Mouse (Mus musculus): ENCODE measurements around the gene Tctn1.

DNA sequence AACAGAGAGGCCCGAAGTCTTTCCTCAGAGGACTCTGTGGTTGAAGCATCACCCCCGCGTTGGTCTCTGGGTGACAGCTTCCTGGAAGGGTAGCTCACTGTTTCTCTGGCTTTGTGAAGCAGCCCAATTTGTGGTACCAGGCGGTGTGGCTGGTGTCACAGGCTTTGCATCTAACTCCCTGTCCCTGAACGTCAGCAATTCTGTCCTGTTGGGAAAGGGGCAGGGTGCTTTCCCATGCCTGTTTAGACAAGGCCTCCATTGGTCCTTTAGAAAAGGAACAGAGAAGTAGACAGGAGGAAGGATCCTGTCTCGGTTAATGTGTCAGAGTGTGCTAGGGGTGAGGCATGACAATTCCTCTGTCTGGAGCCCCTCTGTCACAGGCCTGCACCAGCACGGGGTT, 45.3 kb downstream of the Tctn1 start:
- TF ChIP-seq CTCF (IDR thresholded peaks at IDR 0.05; ENCODE audit: low read depth): no peak
- no peak for TF ChIP-seq EP300 (IDR thresholded peaks at IDR 0.05; ENCODE audit: low read depth)
